ENCODE assay signal across 8 mouse cellular contexts in genomic region chr4:34613571-34614145, GRCm38 (mm10). TPM values are rescaled to one million over a fixed set of nuclear protein-coding genes. Genes with fewer than 3 reads are reported as not detected.
DNase-seq lines count a peak whose midpoint lies in the region; ATAC-seq and TF ChIP-seq lines count a peak whose summit lies in the region.

No protein-coding gene starts in this region.

- no peak for ATAC-seq in hindbrain, postnatal 0 days
- ATAC-seq in liver, embryonic 12.5 days, result no peak
- ATAC-seq in neural tube, embryonic 14.5 days (ENCODE audit: low read depth), result no peak

- peak; percentile 5 for DNase-seq in embryo, embryonic 10.5 days (ENCODE audit: low spot score)
- no peak for DNase-seq in embryo, embryonic 11 days
- DNase-seq in A20 (ENCODE audit: low read depth, low spot score), result peak; percentile 37
- DNase-seq in cerebellum, postnatal 25 days, result peak; percentile 23 to 56
- no peak for DNase-seq in hindbrain, postnatal 0 days (ENCODE audit: low spot score)
- no peak for DNase-seq in thymus, adult 18-20 months

- 61% methylated on average over 6 of the region's 6 CpGs for WGBS in hindbrain, postnatal 0 days
- 50% methylated on average over 6 of the region's 6 CpGs for WGBS in liver, embryonic 12.5 days (ENCODE audit: insufficient replicate concordance)
- WGBS in neural tube, embryonic 14.5 days, result 56% methylated on average over 6 of the region's 6 CpGs

- no peaks in the 10 kb centered on the region for H3K9me3 ChIP-seq in hindbrain, postnatal 0 days (ENCODE audit: low read length)
- no peaks in the 10 kb centered on the region for H3K9me3 ChIP-seq in liver, embryonic 12.5 days (replicated peaks)
- H3K9me3 ChIP-seq in neural tube, embryonic 14.5 days (ENCODE audit: control insufficient read depth, low read length), result no peaks in the 10 kb centered on the region

- H3K4me3 ChIP-seq in hindbrain, postnatal 0 days (ENCODE audit: low read length), result peak overlapping the region; percentile 65
- peak overlapping the region; percentile 75 for H3K4me3 ChIP-seq in liver, embryonic 12.5 days
- peak overlapping the region; percentile 86 for H3K4me3 ChIP-seq in neural tube, embryonic 14.5 days (ENCODE audit: low read depth, low read length)

- no peak overlapping the region for H3K27ac ChIP-seq in hindbrain, postnatal 0 days
- H3K27ac ChIP-seq in liver, embryonic 12.5 days, result peak overlapping the region; percentile 88
- no peak overlapping the region for H3K27ac ChIP-seq in neural tube, embryonic 14.5 days (ENCODE audit: low read depth, low read length)

- peak overlapping the region; percentile 82 for H3K4me2 ChIP-seq in hindbrain, postnatal 0 days (ENCODE audit: low read depth, low read length)
- peak overlapping the region; percentile 85 for H3K4me2 ChIP-seq in liver, embryonic 12.5 days
- peak overlapping the region; percentile 94 for H3K4me2 ChIP-seq in neural tube, embryonic 14.5 days (ENCODE audit: low read depth, low read length)

- no peak for TF ChIP-seq CTCF in hindbrain, postnatal 0 days (IDR thresholded peaks at IDR 0.05; ENCODE audit: low read depth)

- H3K27me3 ChIP-seq in hindbrain, postnatal 0 days (ENCODE audit: insufficient read depth, low read length), result no peaks in the 10 kb centered on the region
- no peaks in the 10 kb centered on the region for H3K27me3 ChIP-seq in liver, embryonic 12.5 days (replicated peaks)
- no peaks in the 10 kb centered on the region for H3K27me3 ChIP-seq in neural tube, embryonic 14.5 days (ENCODE audit: control insufficient read depth, insufficient read depth, low read length)

- H3K4me1 ChIP-seq in hindbrain, postnatal 0 days (ENCODE audit: insufficient read depth, low read length), result peaks cover 17% of the 10 kb centered on the region
- peaks cover 34% of the 10 kb centered on the region for H3K4me1 ChIP-seq in liver, embryonic 12.5 days
- H3K4me1 ChIP-seq in neural tube, embryonic 14.5 days (ENCODE audit: control insufficient read depth, insufficient read depth, low read length), result peaks cover 21% of the 10 kb centered on the region

- H3K36me3 ChIP-seq in hindbrain, postnatal 0 days (ENCODE audit: insufficient read depth, low read length), result peaks cover 5% of the 10 kb centered on the region; the same call in 1 of the 2 replicates
- H3K36me3 ChIP-seq in liver, embryonic 12.5 days, result peaks cover 15% of the 10 kb centered on the region
- peaks cover 5% of the 10 kb centered on the region; the same call in 1 of the 2 replicates for H3K36me3 ChIP-seq in neural tube, embryonic 14.5 days (ENCODE audit: control insufficient read depth, insufficient read depth, low read length)

- H3K9ac ChIP-seq in hindbrain, postnatal 0 days (replicated peaks; ENCODE audit: low read length), result peak overlapping the region; percentile 73
- peak overlapping the region; percentile 87 for H3K9ac ChIP-seq in liver, embryonic 12.5 days
- peak overlapping the region; percentile 78; the same call in 1 of the 2 replicates for H3K9ac ChIP-seq in neural tube, embryonic 14.5 days (replicated peaks; ENCODE audit: low read depth, low read length)

RNA-seq across cellular contexts. Expression of gene Orc3, which starts 1.1 kb away (rescaled TPM):
- total RNA-seq in hindbrain, postnatal 0 days (2014; rRNA removed), result 68.0 and 68.9 TPM in 2 replicates
- polyA plus RNA-seq in hindbrain, postnatal 0 days (2015; fragmentation: Nextera tagmentation; extraction: Ambion mirVana), result 61.8 and 61.9 TPM in 2 replicates
- 73.0 and 75.2 TPM in 2 replicates for polyA plus RNA-seq in liver, embryonic 12.5 days (2016; fragmentation: Nextera tagmentation; extraction: Ambion mirVana)
- polyA plus RNA-seq in neural tube, embryonic 14.5 days (2014; fragmentation: Nextera tagmentation; extraction: Ambion mirVana), result 101 and 102 TPM in 2 replicates

RNA-seq across cellular contexts. Expression of gene Rars2, which starts 1.1 kb away (rescaled TPM):
- 11.0 and 16.8 TPM in 2 replicates for total RNA-seq in hindbrain, postnatal 0 days (2014; rRNA removed)
- polyA plus RNA-seq in hindbrain, postnatal 0 days (2015; fragmentation: Nextera tagmentation; extraction: Ambion mirVana), result 45.8 and 46.5 TPM in 2 replicates
- 50.9 and 51.3 TPM in 2 replicates for polyA plus RNA-seq in liver, embryonic 12.5 days (2016; fragmentation: Nextera tagmentation; extraction: Ambion mirVana)
- polyA plus RNA-seq in neural tube, embryonic 14.5 days (2014; fragmentation: Nextera tagmentation; extraction: Ambion mirVana), result 54.8 and 59.4 TPM in 2 replicates

Comparison
In these comparisons a context has a peak if more than half of its experiments do, and no peak if none do; other contexts are left out.
1. DNase-seq: peak in embryo, embryonic 10.5 days (single experiment), A20 (single experiment) and cerebellum, postnatal 25 days (2 of 2); none in embryo, embryonic 11 days (single experiment), hindbrain, postnatal 0 days (single experiment) and thymus, adult 18-20 months (0 of 2).
2. Peak in every context shown above with its lines, with median percentiles within 50 percentile points of each other: H3K4me2 ChIP-seq, H3K4me3 ChIP-seq and H3K9ac ChIP-seq.